Comparison of ENCODE assay signal across 19 mouse cellular contexts in genomic region chr16:32503633-32504032, GRCm38 (mm10). TPM values are rescaled to one million over a fixed set of nuclear protein-coding genes. Genes with fewer than 3 reads are reported as not detected.
"Had no signal": no experiment of that assay in that cellular context is flagged by ENCODE, and none has a peak within 500 bp of the region (broad histone marks: within the 10 kb centered on the region; RNA-seq: fewer than 3 reads in every experiment).

No protein-coding gene starts in this region.

- H3K9me3 ChIP-seq: limb, embryonic 15.5 days; liver, embryonic 12.5 days; stomach, embryonic 15.5 days had no signal

- H3K9ac ChIP-seq: limb, embryonic 15.5 days; liver, embryonic 12.5 days; stomach, embryonic 15.5 days had no signal

- H3K36me3 ChIP-seq: limb, embryonic 15.5 days; liver, embryonic 12.5 days; stomach, embryonic 15.5 days had no signal

- H3K4me3 ChIP-seq: limb, embryonic 15.5 days; liver, embryonic 12.5 days; stomach, embryonic 15.5 days had no signal

- H3K27me3 ChIP-seq: limb, embryonic 15.5 days; stomach, embryonic 15.5 days had no signal

- ATAC-seq: liver, embryonic 12.5 days; midbrain, embryonic 16.5 days had no signal

- DNase-seq: kidney, adult 9 months; kidney, postnatal 25 days; lung, adult 18-20 months; lung, postnatal 36 days; right cerebral cortex, postnatal 14 days had no signal

- H3K4me2 ChIP-seq: limb, embryonic 15.5 days; liver, embryonic 12.5 days; midbrain, embryonic 11.5 days; stomach, embryonic 15.5 days had no signal

- H3K27ac ChIP-seq: limb, embryonic 15.5 days; stomach, embryonic 15.5 days had no signal

RNA-seq across cellular contexts. Expression of gene Zdhhc19, which starts 7.6 kb away (rescaled TPM):
- total RNA-seq: layer of hippocampus, adult 18-20 months; layer of hippocampus, postnatal 14 days; left cerebral cortex, adult 18-20 months; left cerebral cortex, postnatal 10 days had no signal
- polyA plus RNA-seq: limb, embryonic 11.5 days; limb, embryonic 15.5 days; liver, embryonic 12.5 days; lung, embryonic 16.5 days; midbrain, embryonic 11.5 days; neural tube, embryonic 14.5 days; spleen, adult 2 months had no signal

RNA-seq across cellular contexts. Expression of gene Slc51a, which starts 16.0 kb away (rescaled TPM):
- total RNA-seq: layer of hippocampus, adult 18-20 months; layer of hippocampus, postnatal 14 days; left cerebral cortex, adult 18-20 months; left cerebral cortex, postnatal 10 days; megakaryocyte, adult 5-6 weeks had no signal
- polyA plus RNA-seq: spleen, adult 2 months had no signal
